Mouse (Mus musculus) kidney, postnatal 0 days (tissue): ENCODE measurements around the gene F8a. TPM values are rescaled to one million over a fixed set of nuclear protein-coding genes. Genes with fewer than 3 reads are reported as not detected.
A peak's percentile ranks its signal among the peaks of the same experiment; 100 is the strongest.
"Not testable (repeated sequence)": the region's sequence is repeated elsewhere in the genome, so short reads cannot be mapped to it uniquely, and the experiment has no call there.

Experiments used
- ATAC-seq: fragments of 200-750 bp; cut with Nextera tagmentation; replicated peaks from 2 replicates; pipeline ENCODE4 v1.8.0; 2017; ENCODE audit warnings: low read depth, moderate number of reproducible peaks, moderate TSS enrichment, moderate library complexity; ENCODE audit not compliant: low FRiP score
- DNase-seq: peaks from one replicate; pipeline ENCODE4 v3.0.0-alpha.2; 2016; ENCODE audit warnings: low spot score
- H3K27ac ChIP-seq: fragments of 300-500 bp; sonication (generic); 2 replicates; pipeline ENCODE4 v1.5.1; 2014; ENCODE audit warnings: mild to moderate bottlenecking
- H3K27me3 ChIP-seq: fragments of 300-500 bp; sonication (generic); 2 replicates; pipeline ENCODE4 v1.6.1; 2014; ENCODE audit warnings: low read length, mixed read lengths; ENCODE audit not compliant: insufficient read depth
- H3K36me3 ChIP-seq: fragments of 300-500 bp; sonication (generic); 2 replicates; pipeline ENCODE4 v1.6.1; 2014; ENCODE audit warnings: low read length, mixed read lengths; ENCODE audit not compliant: insufficient read depth
- H3K4me1 ChIP-seq: fragments of 300-500 bp; sonication (generic); replicated peaks from 2 replicates; pipeline ENCODE4 v1.6.1; 2014; ENCODE audit warnings: antibody characterized with exemption, low read length, mixed read lengths; ENCODE audit not compliant: insufficient read depth
- H3K4me2 ChIP-seq: fragments of 300-500 bp; sonication (generic); 2 replicates; pipeline ENCODE4 v1.6.1; 2014; ENCODE audit warnings: mild to moderate bottlenecking, low read length, moderate library complexity, mixed read lengths
- H3K4me3 ChIP-seq: fragments of 300-500 bp; sonication (generic); replicated peaks from 2 replicates; pipeline ENCODE4 v1.5.1; 2014; ENCODE audit warnings: low read depth, low read length
- H3K9ac ChIP-seq: fragments of 300-500 bp; sonication (generic); 2 replicates; pipeline ENCODE4 v1.6.1; 2014; ENCODE audit warnings: low read depth, low read length
- H3K9me3 ChIP-seq: fragments of 300-500 bp; sonication (generic); replicated peaks from 2 replicates; pipeline ENCODE4 v1.6.1; 2016; ENCODE audit warnings: low read length, inconsistent platforms, mixed read lengths
- CTCF ChIP-seq: IDR thresholded peaks from 2 replicates; pipeline ENCODE4 v1.5.1; 2016; ENCODE audit warnings: antibody characterized with exemption, low read depth, mild to moderate bottlenecking, moderate library complexity
- WGBS: fragments of 180-500 bp; shearing (Covaris S2); extraction: QIAGEN DNeasy Blood & Tissue Kit; methylation state at CpG from one replicate; pipeline ENCODE4 v1.1.7; 2014; 5-methylcytosine and 5-hydroxymethylcytosine counted together
- polyA plus RNA-seq: library from polyadenylated mRNA; unstranded; fragments of >200 nt; fragmentation: Nextera tagmentation; extraction: Ambion mirVana; gene quantifications from 2 replicates; pipeline ENCODE4 v1.2.1, GENCODE M21; 2015

F8a gene
- polyA plus RNA-seq = 15.1 and 16.6 TPM in 2 replicates

GRCm38 (mm10) chrX:73227914-73228605 lies at the start of gene F8a:
F8a (plus strand) TSS chrX:73228291.
- Histone ChIP-seq H3K4me1 (no peaks in the 10 kb centered on the region), H3K4me3 (peak within 1 kb of the TSS; percentile 59), H3K27ac (peak within 1 kb of the TSS; percentile 92), H3K27me3 (no peaks in the 10 kb centered on the region), H3K9me3 (no peaks in the 10 kb centered on the region), H3K4me2 (peak within 1 kb of the TSS; percentile 70), H3K36me3 (no peaks in the 10 kb centered on the region), H3K9ac (peak within 1 kb of the TSS; percentile 71)
- TF ChIP-seq CTCF = no peak
- peak; percentile 88 for DNase-seq
- 29% methylated on average over 39 of the region's 39 CpGs for WGBS
- ATAC-seq = peak; percentile 95

- not testable (repeated sequence) for DNase-seq
- 0 out of 2 replicates have a peak, but pooled peaks have one; percentile 33 for ATAC-seq
- 79% methylated on average over 12 of the region's 12 CpGs for WGBS
These were observed 36.2 kb upstream of the F8a start, which contains the start of gene Xlr3b for GRCm38 (mm10) chrX:73191934-73192333. Xlr3b (plus strand) TSS chrX:73192207.

GRCm38 (mm10) chrX:73213819-73214564 lies 14.1 kb upstream of the F8a start, which contains the start of gene Xlr4b:
Xlr4b (plus strand) TSS chrX:73214333.
- not testable (repeated sequence) for H3K4me1 ChIP-seq, H3K4me2 ChIP-seq, H3K4me3 ChIP-seq, ATAC-seq, H3K9me3 ChIP-seq, DNase-seq, H3K36me3 ChIP-seq, H3K9ac ChIP-seq, H3K27ac ChIP-seq, H3K27me3 ChIP-seq
- 74% methylated on average over 11 of the region's 19 CpGs for WGBS

More at GRCm38 (mm10) chrX:73191934-73192333, 36.2 kb upstream of the F8a start, which contains the start of gene Xlr3b:
- H3K9me3 ChIP-seq, H3K4me3 ChIP-seq, H3K36me3 ChIP-seq, H3K27ac ChIP-seq, H3K9ac ChIP-seq, H3K27me3 ChIP-seq, H3K4me2 ChIP-seq, H3K4me1 ChIP-seq: not testable (repeated sequence)

- Histone ChIP-seq H3K4me1 (no peaks in the 10 kb centered on the region), H3K27me3 (no peaks in the 10 kb centered on the region), H3K4me3 (no peak overlapping the region), H3K9ac (no peak overlapping the region), H3K9me3 (no peaks in the 10 kb centered on the region), H3K4me2 (no peak overlapping the region), H3K27ac (no peak overlapping the region), H3K36me3 (no peaks in the 10 kb centered on the region)
- no peak for ATAC-seq
- no peak for TF ChIP-seq CTCF
- DNase-seq = no peak
- WGBS = 56% methylated on average over 1 of the region's 1 CpGs
These were observed 2.7 kb upstream of the F8a start for GRCm38 (mm10) chrX:73225365-73225764.

GRCm38 (mm10) chrX:73228606-73229214 lies 619 bp downstream of the F8a start:
- peak; percentile 80 for ATAC-seq
- Histone ChIP-seq H3K36me3 (no peaks in the 10 kb centered on the region), H3K9me3 (no peaks in the 10 kb centered on the region), H3K27me3 (no peaks in the 10 kb centered on the region), H3K9ac (peak overlapping the region; percentile 71), H3K4me2 (peak overlapping the region; percentile 70), H3K4me3 (peak overlapping the region; percentile 59), H3K27ac (peak overlapping the region; percentile 92), H3K4me1 (no peaks in the 10 kb centered on the region)
- 33% methylated on average over 46 of the region's 51 CpGs for WGBS
- peak; percentile 17; the same call in 1 of the 2 replicates for TF ChIP-seq CTCF
- DNase-seq = peak; percentile 27

- DNase-seq = no peak
- no peaks in the 10 kb centered on the region for H3K36me3 ChIP-seq
- peak overlapping the region; percentile 59 for H3K4me3 ChIP-seq
- H3K4me1 ChIP-seq = no peaks in the 10 kb centered on the region
- H3K9ac ChIP-seq = peak overlapping the region; percentile 71; the same call in 1 of the 2 replicates
- H3K27me3 ChIP-seq = no peaks in the 10 kb centered on the region
- no peak overlapping the region for H3K27ac ChIP-seq
- WGBS = 40% methylated on average over 3 of the region's 3 CpGs
- no peaks in the 10 kb centered on the region for H3K9me3 ChIP-seq
- no peak for TF ChIP-seq CTCF
- peak overlapping the region; percentile 70 for H3K4me2 ChIP-seq
- ATAC-seq = no peak
These were observed 1.2 kb downstream of the F8a start for GRCm38 (mm10) chrX:73229288-73229687.

GRCm38 (mm10) chrX:73242821-73243325 lies 14.8 kb downstream of the F8a start, which contains the start of gene Xlr4c:
Xlr4c (minus strand) TSS chrX:73243130.
- not testable (repeated sequence) for H3K4me3 ChIP-seq, H3K27me3 ChIP-seq, H3K9me3 ChIP-seq, H3K4me1 ChIP-seq, H3K36me3 ChIP-seq, H3K9ac ChIP-seq, H3K27ac ChIP-seq, ATAC-seq, DNase-seq, H3K4me2 ChIP-seq
- 89% methylated on average over 13 of the region's 14 CpGs for WGBS

- not testable (repeated sequence) for H3K9me3 ChIP-seq, ATAC-seq, DNase-seq, H3K27ac ChIP-seq, H3K27me3 ChIP-seq, H3K4me2 ChIP-seq, H3K4me3 ChIP-seq, H3K4me1 ChIP-seq, H3K9ac ChIP-seq, H3K36me3 ChIP-seq
- 88% methylated on average over 1 of the region's 2 CpGs for WGBS
These were observed 34.3 kb downstream of the F8a start for GRCm38 (mm10) chrX:73262428-73262827.
